Mouse (Mus musculus) erythroblast, embryonic 14.5 days (primary cell): ENCODE data around the gene Mrps14. TPM values are rescaled to one million over a fixed set of nuclear protein-coding genes. Genes with fewer than 3 reads are reported as not detected.

ENCODE experiments used
- H3K27me3 ChIP-seq: 2 replicates; pipeline ENCODE4 v1.6.1; 2012; ENCODE audit warnings: inconsistent platforms; ENCODE audit not compliant: control insufficient read depth
- H3K36me3 ChIP-seq: 2 replicates; pipeline ENCODE4 v1.6.1; 2012; ENCODE audit warnings: mild to moderate bottlenecking, inconsistent platforms; ENCODE audit not compliant: control insufficient read depth
- H3K4me1 ChIP-seq: 2 replicates; pipeline ENCODE4 v1.6.1; 2012; ENCODE audit warnings: inconsistent platforms; ENCODE audit not compliant: control insufficient read depth
- H3K4me3 ChIP-seq: replicated peaks from 2 replicates; pipeline ENCODE3; 2012; ENCODE audit warnings: moderate library complexity, mild to moderate bottlenecking, inconsistent platforms
- H3K9me3 ChIP-seq: 2 replicates; pipeline ENCODE4 v1.6.1; 2012; ENCODE audit warnings: low read length, inconsistent platforms, mixed read lengths; ENCODE audit not compliant: control insufficient read depth
- GATA1 ChIP-seq: IDR thresholded peaks from 2 replicates; pipeline ENCODE4 v1.6.1; 2012; ENCODE audit warnings: low read length, inconsistent platforms, mixed read lengths
- TAL1 ChIP-seq: IDR thresholded peaks from 3 replicates; pipeline ENCODE4 v1.6.1; 2012; ENCODE audit warnings: low read length, inconsistent platforms, mixed read lengths
- polyA plus RNA-seq: library from polyadenylated mRNA; stranded (reverse); fragments of >175 nt; gene quantifications from 2 replicates; pipeline ENCODE4 v1.2.3, GENCODE M21; 2012

The Mrps14 gene
- polyA plus RNA-seq, 1 experiment: 0.42 TPM

- Histone ChIP-seq H3K4me3 (no peak overlapping the region), H3K36me3 (no peaks in the 10 kb centered on the region), H3K9me3 (no peaks in the 10 kb centered on the region), H3K27me3 (no peaks in the 10 kb centered on the region), H3K4me1 (no peaks in the 10 kb centered on the region)
- TF ChIP-seq TAL1 (no peak), GATA1 (no peak)
Measured at GRCm38 (mm10) chr1:160181216-160181615, 13.8 kb upstream of the Mrps14 start.

DNA sequence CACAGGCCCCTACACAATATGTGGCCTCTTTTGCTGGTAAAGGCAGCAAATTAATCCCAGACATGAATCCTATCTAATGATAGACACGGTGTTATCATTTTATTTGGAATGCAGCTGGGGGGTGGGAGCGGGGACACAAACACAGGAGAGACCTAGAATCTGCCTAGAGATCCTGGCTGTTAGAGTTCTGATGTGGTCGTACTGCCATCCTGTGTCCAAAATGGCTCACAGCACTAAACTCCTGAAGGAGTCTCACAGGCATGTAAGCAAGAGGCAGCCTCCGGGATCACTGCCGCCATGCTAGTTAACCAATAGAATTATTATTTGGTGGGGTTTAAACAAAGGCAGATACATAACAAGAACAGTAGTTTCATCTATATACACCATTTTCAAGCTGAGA is 10.5 kb upstream of the Mrps14 start:
- Histone ChIP-seq H3K9me3 (no peaks in the 10 kb centered on the region), H3K4me1 (no peaks in the 10 kb centered on the region), H3K4me3 (no peak overlapping the region), H3K36me3 (no peaks in the 10 kb centered on the region), H3K27me3 (no peaks in the 10 kb centered on the region)
- TF ChIP-seq GATA1 (no peak), TAL1 (no peak)

- Histone ChIP-seq H3K27me3 (no peaks in the 10 kb centered on the region), H3K36me3 (peaks cover 39% of the 10 kb centered on the region), H3K4me1 (peaks cover 20% of the 10 kb centered on the region), H3K4me3 (peak overlapping the region; percentile 79), H3K9me3 (no peaks in the 10 kb centered on the region)
- TF ChIP-seq GATA1: no peak
- no peak for TF ChIP-seq TAL1
Measured at GRCm38 (mm10) chr1:160195337-160195663, 285 bp downstream of the Mrps14 start.

DNA sequence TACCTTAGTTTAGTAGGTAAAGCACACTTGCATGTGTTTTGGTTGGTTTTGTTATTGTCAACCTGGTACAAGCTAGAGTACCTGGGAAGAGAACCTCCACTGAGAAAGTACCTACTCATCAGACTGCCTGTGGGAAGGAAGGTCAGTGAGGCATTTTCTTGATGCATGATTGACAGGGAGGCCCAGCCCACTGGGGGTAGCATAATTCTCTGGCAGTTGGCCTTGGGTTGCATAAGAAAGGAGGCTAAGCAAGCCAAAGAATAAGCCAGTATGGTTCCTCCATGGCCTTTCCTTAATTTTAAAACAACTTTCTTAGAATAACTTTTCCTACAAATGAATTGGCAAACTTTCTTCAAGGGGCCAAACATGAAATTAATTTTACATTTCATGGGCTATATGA is 10.5 kb downstream of the Mrps14 start:
- Histone ChIP-seq H3K27me3 (no peaks in the 10 kb centered on the region), H3K36me3 (peaks cover 93% of the 10 kb centered on the region)
- TF ChIP-seq TAL1 (no peak), GATA1 (no peak)

DNA sequence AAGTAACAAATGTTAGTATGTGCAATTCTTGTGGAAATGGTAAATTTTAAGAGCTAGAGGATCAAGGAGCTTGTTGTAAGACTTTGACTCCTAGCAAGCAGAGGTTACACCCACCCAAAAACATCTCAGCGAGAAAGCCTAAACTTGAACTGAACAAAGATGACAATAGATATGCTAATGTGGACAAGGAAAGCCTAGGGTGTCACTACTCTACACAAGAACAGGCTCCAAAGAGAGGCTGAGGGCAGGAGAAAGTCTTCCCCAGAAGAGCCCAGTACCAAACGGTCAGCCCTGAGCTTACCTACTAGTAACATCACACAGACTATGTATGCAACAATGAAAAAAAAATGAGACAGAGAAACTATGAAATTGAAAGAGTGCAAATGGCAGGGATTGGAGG is 14.8 kb downstream of the Mrps14 start:
- H3K9me3 ChIP-seq: no peaks in the 10 kb centered on the region
- no peaks in the 10 kb centered on the region for H3K27me3 ChIP-seq
- TF ChIP-seq TAL1 (no peak), GATA1 (no peak)
- H3K4me1 ChIP-seq: peaks cover 36% of the 10 kb centered on the region
- H3K36me3 ChIP-seq: peaks cover 50% of the 10 kb centered on the region
- peak overlapping the region; percentile 25 for H3K4me3 ChIP-seq

More for the DNA sequence above, 10.5 kb downstream of the Mrps14 start:
- Histone ChIP-seq H3K4me1 (peaks cover 13% of the 10 kb centered on the region), H3K4me3 (no peak overlapping the region), H3K9me3 (no peaks in the 10 kb centered on the region)

DNA sequence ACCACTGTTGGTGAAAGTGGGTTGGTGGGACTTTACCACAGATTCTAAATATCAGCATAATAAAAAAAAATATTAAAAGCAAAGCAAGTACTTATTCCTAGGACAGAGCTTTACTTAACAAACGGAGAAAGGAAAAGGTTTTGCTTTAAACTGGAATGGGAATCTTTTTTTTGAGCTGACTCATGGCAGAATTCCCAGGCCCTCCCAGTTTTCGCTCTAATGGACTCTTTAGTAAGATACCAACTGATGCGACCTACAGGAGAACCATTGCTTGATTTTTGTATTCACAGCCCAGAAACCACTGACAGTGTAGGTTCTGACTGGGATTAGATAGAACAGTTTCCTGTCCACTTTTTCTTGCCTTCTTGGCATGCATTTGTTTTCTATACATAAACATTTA is 15.6 kb downstream of the Mrps14 start:
- peaks cover 43% of the 10 kb centered on the region for H3K36me3 ChIP-seq
- no peaks in the 10 kb centered on the region for H3K27me3 ChIP-seq
- peaks cover 38% of the 10 kb centered on the region for H3K4me1 ChIP-seq
- H3K4me3 ChIP-seq: peak overlapping the region; percentile 98
- no peaks in the 10 kb centered on the region for H3K9me3 ChIP-seq
- TF ChIP-seq TAL1 (no peak), GATA1 (no peak)

DNA sequence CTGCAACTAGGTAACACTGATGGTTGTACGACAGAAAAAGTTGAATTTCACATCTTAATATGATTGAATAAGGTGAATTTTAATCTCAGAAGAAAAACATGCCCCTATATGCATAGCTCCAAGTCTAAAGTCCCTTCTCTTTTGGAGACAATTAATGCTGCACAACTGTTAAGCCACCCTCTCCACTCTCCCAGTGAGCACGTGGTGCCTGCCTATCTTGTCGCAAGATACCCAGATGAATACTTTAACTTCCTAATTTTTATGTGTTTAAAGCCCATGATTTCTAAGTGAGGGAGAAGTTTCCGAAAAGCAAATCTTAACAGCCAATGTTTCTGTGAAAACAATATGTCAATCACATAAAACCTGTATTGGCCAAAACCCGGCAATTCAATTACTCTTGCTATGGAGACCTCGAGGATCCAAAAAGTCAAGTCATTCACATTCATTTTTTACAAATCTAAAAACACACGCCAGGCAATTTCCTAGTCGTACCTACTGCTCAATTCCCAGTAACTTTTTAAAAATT is 16.6 kb downstream of the Mrps14 start:
- Histone ChIP-seq H3K4me1 (peaks cover 38% of the 10 kb centered on the region), H3K27me3 (no peaks in the 10 kb centered on the region), H3K4me3 (peak overlapping the region; percentile 98), H3K36me3 (peaks cover 32% of the 10 kb centered on the region), H3K9me3 (no peaks in the 10 kb centered on the region)
- TF ChIP-seq TAL1: no peak
- TF ChIP-seq GATA1: no peak

DNA sequence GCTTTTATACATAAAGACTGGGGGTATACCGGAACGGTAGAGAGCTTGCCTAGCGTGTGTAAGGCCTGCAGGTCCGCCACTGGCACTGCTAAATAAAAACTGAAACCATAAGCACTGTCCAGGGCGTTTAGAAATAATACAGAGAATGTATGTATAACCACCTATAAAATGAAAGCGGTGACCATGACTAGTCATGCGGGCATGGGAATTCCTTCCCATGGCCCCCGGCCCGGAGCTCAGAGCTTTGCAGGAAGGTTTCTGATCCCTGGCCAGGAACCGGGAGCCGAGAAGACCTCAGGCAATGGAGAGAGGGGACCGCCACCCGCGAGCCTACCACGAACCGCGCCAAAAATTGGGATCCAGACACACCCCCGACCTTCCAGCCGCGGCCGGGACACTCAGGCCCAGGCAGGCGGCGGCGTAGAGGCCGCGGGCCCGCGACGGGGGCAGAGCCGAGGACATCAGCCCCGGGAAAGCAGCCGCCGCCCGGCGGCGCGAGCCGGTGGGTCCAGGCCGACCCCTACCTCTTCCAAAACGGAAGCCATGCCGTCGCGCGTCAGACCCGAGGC is 17.2 kb downstream of the Mrps14 start:
- H3K27me3 ChIP-seq: no peaks in the 10 kb centered on the region
- no peaks in the 10 kb centered on the region for H3K9me3 ChIP-seq
- H3K4me1 ChIP-seq: peaks cover 38% of the 10 kb centered on the region
- no peak for TF ChIP-seq GATA1
- H3K36me3 ChIP-seq: peaks cover 26% of the 10 kb centered on the region
- peak overlapping the region; percentile 98 for H3K4me3 ChIP-seq

DNA sequence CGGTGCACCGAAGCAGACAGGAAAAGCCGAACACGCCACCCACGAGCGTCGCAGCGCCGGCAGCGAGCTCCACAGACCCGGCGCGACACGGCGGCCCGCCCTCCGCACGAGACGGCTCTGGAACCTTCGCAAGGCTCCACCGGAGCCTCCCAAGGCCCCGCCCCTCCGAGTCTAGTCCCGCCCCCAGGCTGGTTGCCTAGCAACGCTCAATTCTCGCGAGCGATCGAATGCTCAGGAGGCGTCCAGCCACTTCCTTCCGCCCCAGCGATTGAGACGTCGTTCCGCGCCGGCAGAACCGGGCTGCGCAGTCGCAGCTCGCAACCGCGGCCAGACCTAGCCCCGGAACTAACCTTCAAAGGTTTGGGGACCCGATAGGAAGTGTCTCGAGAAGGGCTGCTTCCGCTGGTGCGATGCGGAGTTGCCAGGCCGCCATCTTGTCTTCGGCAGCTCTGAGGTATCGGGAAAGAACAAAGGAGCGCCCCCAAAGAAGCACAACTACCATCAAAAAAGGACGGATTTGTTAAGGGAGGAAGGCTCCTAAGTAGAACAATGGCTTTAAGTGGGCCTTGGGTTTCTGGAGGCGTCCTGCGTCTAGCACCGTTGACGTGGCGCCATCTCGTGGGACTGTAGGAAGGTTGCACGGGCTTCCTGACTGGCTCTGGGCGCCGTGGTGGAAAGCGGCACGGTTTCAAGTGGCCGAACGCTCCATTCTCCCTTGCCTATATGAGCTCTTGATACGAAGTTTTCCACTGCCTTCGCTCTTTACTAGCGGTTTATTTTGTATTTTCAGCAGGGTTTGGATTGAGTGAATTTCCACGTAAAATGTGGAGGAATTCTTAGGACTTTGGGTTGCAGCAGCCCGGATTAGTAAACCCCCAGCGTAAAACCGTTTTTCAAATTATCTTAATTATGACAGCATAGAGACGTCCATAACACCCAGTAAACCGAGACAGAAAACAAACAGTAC is 18.0 kb downstream of the Mrps14 start, which contains the start of gene Cacybp:
Gene Cacybp, minus strand, starts transcription at position 173 of the 967 bp plus-strand sequence.
- Histone ChIP-seq H3K4me3 (peak within 1 kb of the TSS; percentile 98), H3K27me3 (no peaks in the 10 kb centered on the region), H3K36me3 (peaks cover 18% of the 10 kb centered on the region), H3K9me3 (no peaks in the 10 kb centered on the region), H3K4me1 (peaks cover 38% of the 10 kb centered on the region)
- no peak for TF ChIP-seq GATA1
- no peak for TF ChIP-seq TAL1
